Mouse (Mus musculus) erythroid progenitor cell, adult 5-6 weeks (primary cell): Measurements from ENCODE around the gene Mup11. TPM values are rescaled to one million over a fixed set of nuclear protein-coding genes. Genes with fewer than 3 reads are reported as not detected.
"Not testable (repeated sequence)": the region's sequence is repeated elsewhere in the genome, so short reads cannot be mapped to it uniquely, and the experiment has no call there.

Experiments used
- ATAC-seq: replicated peaks from 2 replicates; pipeline ENCODE4 v1.8.0; 2016; ENCODE audit warnings: moderate number of reproducible peaks, mild to moderate bottlenecking, moderate TSS enrichment, inconsistent platforms; ENCODE audit not compliant: poor library complexity, low FRiP score, severe bottlenecking
- total RNA-seq, 2 experiments: library from RNA; stranded (forward) in 1 of 2; stranded (reverse) in 1 of 2; fragments of 150-400 nt in 1 of 2; fragments of 186-747, 209-891 nt in 1 of 2; gene quantifications; 2 replicates each; pipeline versions ENCODE4 v1.2.3 to v1.2.4; 2015 to 2017; ENCODE audit warnings: low replicate concordance in 2 of 2

Gene Mup11
- total RNA-seq (2015; ENCODE audit: low replicate concordance), result not detected in 2 replicates
- not detected in 2 replicates for total RNA-seq (2017; ENCODE audit: low replicate concordance)

- ATAC-seq, result not testable (repeated sequence)
Observed at GRCm38 (mm10) chr4:60662311-60662710, at the start of gene Mup11. TSS of gene Mup11 (minus strand) at chr4:60662411.

Other genes starting within 250 kb of the Mup11 start
- not detected in 2 replicates for gene Mup9, start 240.5 kb downstream of the Mup11 start, total RNA-seq (2015; ENCODE audit: low replicate concordance)
- gene Mup9, start 240.5 kb downstream of the Mup11 start, total RNA-seq (2017; ENCODE audit: low replicate concordance), result not detected in 2 replicates
- gene Mup1, start 160.5 kb downstream of the Mup11 start, total RNA-seq (2015; ENCODE audit: low replicate concordance), result not detected in 2 replicates
- gene Mup1, start 160.5 kb downstream of the Mup11 start, total RNA-seq (2017; ENCODE audit: low replicate concordance), result not detected in 2 replicates
- not detected in 2 replicates for gene Mup10, start 80.2 kb downstream of the Mup11 start, total RNA-seq (2015; ENCODE audit: low replicate concordance)
- gene Mup10, start 80.2 kb downstream of the Mup11 start, total RNA-seq (2017; ENCODE audit: low replicate concordance), result not detected in 2 replicates
- not detected in 2 replicates for gene Mup12, start 78.9 kb upstream of the Mup11 start, total RNA-seq (2015; ENCODE audit: low replicate concordance)
- gene Mup12, start 78.9 kb upstream of the Mup11 start, total RNA-seq (2017; ENCODE audit: low replicate concordance), result not detected in 2 replicates
- not detected in 2 replicates for gene Mup22, start 159.1 kb upstream of the Mup11 start, total RNA-seq (2015; ENCODE audit: low replicate concordance)
- gene Mup22, start 159.1 kb upstream of the Mup11 start, total RNA-seq (2017; ENCODE audit: low replicate concordance), result not detected in 2 replicates